Mouse (Mus musculus): Measurements from ENCODE around the gene Iqca. TPM values are rescaled to one million over a fixed set of nuclear protein-coding genes. Genes with fewer than 3 reads are reported as not detected.

The Iqca gene
- total RNA-seq, 2 experiments from 2014 or later = not detected

GRCm38 (mm10) chr1:90153787-90154186 lies 586 bp upstream of the Iqca start:
- no peak for ATAC-seq (replicated peaks; ENCODE audit: low FRiP score, poor library complexity, severe bottlenecking)

DNA sequence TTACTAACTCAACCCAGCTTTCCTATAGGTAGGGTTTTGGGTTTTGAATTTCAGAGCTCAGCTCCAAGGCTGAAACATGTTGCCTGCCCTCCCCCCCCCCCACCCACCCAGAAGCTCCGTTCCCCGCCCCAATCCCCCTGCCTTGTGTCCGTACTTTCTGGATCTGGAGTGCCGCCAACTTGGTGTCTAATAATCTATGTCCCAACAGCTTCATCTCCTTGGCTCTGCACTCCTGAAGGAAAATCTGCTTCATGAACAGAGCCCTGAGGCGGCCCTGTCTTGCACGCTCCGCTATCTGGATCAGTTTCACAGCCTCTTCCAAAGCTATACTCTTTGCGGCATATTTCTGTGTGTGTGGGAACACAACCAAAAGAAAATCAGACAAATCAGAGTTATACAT lies 13.5 kb downstream of the Iqca start:
- no peak for ATAC-seq (replicated peaks; ENCODE audit: low FRiP score, poor library complexity, severe bottlenecking)

GRCm38 (mm10) chr1:90132402-90132801 lies 20.8 kb downstream of the Iqca start:
- ATAC-seq (replicated peaks; ENCODE audit: low FRiP score, poor library complexity, severe bottlenecking) = no peak

- ATAC-seq (replicated peaks; ENCODE audit: low FRiP score, poor library complexity, severe bottlenecking) = no peak
Measured at GRCm38 (mm10) chr1:90131982-90132381, 21.2 kb downstream of the Iqca start.

DNA sequence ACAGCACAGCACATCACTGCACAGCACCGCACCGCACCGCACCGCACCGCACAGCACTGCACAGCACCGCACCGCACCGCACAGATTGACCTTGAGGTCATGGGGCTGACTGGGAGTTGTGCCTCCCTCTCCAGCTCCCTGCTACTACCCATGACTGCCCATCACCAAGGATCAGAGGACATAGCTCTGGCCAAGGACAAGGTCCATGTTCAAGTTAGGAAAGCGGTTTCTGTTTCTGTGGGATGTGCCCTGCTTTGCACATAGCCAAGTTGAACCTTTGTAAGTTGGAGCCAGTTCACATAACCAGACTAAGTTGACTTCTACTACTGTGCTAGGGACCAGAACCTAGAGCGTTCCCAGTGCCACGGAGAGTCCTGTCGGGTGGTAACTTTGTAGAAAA lies 28.6 kb downstream of the Iqca start:
- ATAC-seq (replicated peaks; ENCODE audit: low FRiP score, poor library complexity, severe bottlenecking) = no peak

DNA sequence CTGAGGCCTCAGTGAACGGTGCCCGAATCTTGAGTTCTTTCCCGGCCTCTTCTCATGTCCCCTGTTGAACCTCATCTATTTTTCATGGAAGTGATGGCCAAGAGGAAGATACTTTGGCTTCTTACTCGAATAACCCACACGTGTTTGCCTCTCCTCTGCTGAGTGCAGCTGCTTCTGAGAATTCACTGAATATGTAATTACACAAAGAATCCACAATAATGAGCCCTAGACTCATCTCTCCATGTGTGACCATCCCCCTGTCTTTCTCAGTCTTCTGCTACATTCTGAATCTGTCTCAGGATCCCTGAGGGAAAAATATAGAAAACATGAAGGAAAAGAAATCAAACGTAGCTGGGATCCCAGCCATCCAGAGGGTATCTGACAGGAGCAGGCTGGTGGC lies 32.5 kb downstream of the Iqca start:
- ATAC-seq (replicated peaks; ENCODE audit: low FRiP score, poor library complexity, severe bottlenecking) = no peak

DNA sequence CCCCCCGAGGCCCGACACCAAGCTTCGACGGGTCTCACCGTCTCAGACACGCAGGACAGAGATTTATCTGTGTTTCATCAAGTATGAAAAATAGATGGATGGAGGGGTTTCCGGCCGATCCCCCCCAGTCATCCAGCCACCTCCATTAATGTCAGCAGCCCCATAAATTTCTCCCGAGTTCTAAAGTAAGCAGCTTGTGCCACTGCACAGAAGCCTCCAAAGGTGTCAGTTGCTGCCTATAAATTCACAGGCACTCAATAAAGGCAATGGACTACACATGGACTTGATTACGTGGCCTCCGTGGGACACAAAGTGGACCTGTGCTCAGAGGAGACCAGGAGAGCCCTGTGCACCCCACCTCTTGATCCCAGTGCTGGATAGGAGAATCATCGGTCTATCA lies 34.0 kb downstream of the Iqca start:
- ATAC-seq (replicated peaks; ENCODE audit: low FRiP score, poor library complexity, severe bottlenecking) = no peak

- no peak for ATAC-seq (replicated peaks; ENCODE audit: low FRiP score, poor library complexity, severe bottlenecking)
Measured at GRCm38 (mm10) chr1:90117207-90117606, 36.0 kb downstream of the Iqca start.

GRCm38 (mm10) chr1:90114586-90114985 lies 38.6 kb downstream of the Iqca start:
- no peak for ATAC-seq (replicated peaks; ENCODE audit: low FRiP score, poor library complexity, severe bottlenecking)

- no peak for ATAC-seq (replicated peaks; ENCODE audit: low FRiP score, poor library complexity, severe bottlenecking)
Measured at GRCm38 (mm10) chr1:90113655-90114244, 39.5 kb downstream of the Iqca start.

GRCm38 (mm10) chr1:90112669-90113068 lies 40.5 kb downstream of the Iqca start:
- ATAC-seq (replicated peaks; ENCODE audit: low FRiP score, poor library complexity, severe bottlenecking) = no peak

DNA sequence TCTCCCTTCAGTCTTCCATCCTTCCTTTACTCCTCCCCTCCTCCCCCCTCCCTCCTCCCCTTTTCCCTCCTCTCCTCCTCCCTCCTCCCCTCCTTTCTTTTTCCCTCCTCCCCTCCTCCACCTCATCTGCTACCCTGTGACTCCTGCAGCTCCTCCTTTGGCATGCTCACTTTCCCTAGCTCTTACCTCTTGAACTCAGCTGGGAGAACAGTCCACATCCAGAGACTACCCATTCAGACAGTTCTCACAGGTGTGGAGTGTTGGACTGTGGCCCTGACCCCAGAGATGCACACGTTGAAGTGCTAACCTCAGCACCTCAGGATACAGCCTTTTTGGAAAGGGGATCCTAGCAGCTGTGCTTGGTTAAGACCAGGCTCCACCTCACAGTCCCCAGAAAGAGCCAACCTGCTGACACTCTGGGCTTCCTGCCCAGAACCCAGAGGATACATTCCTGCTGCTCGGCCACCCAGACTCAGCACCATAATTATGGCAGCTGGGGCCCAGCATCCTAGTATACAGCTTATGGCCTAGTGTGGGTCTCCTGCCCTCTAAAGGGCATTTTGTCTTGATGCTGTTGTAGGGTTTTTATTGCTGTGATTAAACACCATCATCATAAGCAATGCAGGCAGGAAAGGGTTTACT lies 41.9 kb downstream of the Iqca start:
- 0 out of 2 replicates have a peak, but pooled peaks have one; percentile 25 for ATAC-seq (replicated peaks; ENCODE audit: low FRiP score, poor library complexity, severe bottlenecking)

- ATAC-seq (replicated peaks; ENCODE audit: low FRiP score, poor library complexity, severe bottlenecking) = no peak
Measured at GRCm38 (mm10) chr1:90103896-90104487, 49.2 kb downstream of the Iqca start.

DNA sequence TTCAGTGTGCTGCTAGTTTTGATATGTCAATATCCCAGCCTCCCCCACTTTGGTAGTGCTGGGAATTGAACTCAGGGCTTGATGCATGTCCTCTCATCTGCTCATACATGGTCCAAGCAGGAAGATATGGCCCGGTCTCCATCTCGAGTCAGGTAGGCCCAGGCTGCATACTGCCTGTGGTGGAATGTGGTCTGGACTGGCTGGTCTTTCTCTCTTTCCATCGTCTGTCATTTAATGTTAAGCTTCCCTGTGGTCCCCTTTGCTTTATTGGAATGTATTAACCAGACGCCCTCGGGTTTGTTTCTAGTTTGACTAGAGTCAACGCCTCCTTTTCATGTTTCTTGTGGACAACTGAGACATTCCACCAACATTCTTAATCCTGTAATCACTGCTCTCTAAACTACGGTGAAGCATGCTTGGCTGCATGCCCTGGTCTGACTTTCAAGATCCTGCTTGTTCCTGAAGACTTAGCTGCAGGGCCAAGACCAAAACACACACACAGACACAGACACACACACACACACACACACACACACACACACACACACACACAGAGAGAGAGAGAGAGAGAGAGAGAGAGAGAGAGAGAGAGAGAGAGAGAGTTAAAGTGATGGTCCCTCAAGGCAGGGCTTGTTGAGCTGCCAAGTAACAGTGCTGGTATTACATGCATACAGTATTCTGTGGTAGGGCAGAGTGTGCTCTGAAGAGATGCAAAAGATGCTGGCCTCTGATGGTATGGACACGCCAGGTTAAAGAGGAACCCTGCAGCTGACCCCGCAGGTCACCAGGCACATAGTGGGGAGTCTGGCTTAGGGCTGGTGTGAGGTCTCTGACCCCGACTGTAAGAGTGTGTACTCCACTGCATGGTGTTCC lies 52.6 kb downstream of the Iqca start:
- no peak for ATAC-seq (replicated peaks; ENCODE audit: low FRiP score, poor library complexity, severe bottlenecking)

DNA sequence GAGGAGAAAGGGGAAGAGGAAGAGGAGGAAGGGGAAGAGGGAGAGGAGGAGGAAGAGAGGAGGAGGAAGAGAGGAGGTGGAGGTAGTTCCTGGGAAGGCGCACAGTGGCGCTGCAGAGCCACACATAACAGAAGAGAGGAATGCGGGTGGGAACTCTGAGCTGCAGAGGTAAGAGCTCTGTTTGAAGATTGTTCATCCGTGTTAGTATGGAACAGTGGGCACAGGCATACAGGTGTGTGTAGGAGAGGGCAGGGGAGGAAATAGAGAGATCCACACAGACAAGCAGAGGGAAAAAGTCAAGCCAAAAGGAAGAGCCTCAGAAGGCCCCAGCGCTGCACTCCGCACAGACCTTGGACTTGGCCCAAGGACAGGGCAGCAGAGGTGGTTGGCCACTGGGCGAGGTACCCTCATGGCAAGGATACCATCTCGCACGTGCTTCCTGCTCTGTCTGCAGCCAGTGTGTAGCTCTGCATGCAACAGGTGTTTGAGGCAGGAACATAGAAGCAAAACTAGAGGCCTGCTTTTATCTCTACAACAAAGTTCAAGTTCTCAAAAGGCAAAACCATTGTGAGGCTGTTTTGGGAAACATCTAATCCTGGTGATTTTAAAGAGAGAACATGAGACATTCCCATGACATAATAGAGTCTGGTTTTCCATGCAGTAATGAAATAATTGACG lies 60.2 kb downstream of the Iqca start:
- ATAC-seq (replicated peaks; ENCODE audit: low FRiP score, poor library complexity, severe bottlenecking) = no peak

DNA sequence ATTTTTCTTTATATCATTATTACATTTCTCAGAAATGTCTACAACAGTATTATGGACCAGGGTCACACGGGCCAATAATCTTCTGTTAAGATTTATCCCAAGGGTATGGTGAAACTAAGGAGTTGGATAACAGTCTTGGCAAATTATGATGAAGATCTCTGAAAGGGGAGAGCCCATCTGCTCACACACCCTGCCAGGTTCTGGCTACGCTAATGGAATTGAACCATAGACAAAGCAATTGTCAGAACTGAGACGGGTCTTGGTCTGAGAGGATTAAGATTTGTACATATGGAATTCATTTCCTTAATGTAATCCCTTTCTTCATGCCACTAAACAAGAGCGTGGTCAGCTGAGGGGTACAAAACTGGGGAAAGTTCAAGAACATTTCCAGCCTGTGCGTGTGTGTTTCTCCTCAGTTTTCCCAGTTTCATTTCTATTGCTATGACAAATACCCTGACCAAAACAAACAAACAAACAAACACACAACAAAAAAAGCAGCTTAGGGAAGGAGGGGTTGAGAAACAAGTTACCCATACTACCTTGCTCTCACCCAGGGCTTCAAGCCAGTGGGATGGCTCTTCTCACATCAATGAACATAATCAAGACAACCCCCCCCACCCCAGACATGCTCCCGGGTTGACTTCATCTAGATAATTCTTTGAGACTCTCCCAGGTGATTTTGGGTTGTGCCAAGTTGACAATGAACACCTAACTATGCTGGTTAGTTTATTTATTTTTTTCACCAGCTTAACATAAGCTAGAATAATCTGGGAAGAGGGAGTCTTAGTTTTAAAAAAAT lies 64.8 kb downstream of the Iqca start:
- no peak for ATAC-seq (replicated peaks; ENCODE audit: low FRiP score, poor library complexity, severe bottlenecking)

DNA sequence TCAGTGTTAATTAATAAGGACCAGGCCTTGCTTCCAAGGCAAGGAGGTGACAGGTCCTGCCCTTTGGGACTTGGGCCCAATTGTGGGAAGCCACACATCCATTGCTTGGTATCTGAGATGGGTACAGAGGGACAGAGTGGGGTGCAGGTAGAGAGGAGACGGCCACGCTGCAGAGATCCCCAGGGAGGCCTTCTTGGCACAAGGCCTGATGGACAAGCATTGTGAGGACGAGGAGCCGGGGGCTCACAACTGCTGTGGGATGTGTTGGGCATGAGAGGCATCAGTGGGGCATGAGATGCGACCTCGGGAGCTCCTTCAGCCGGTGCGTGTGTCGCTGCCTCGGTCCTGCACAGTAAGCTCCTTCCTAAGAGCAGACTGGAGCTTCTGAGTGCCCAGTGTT lies 66.7 kb downstream of the Iqca start:
- ATAC-seq (replicated peaks; ENCODE audit: low FRiP score, poor library complexity, severe bottlenecking) = no peak; the same call in 1 of the 2 replicates

- no peak for ATAC-seq (replicated peaks; ENCODE audit: low FRiP score, poor library complexity, severe bottlenecking)
Measured at GRCm38 (mm10) chr1:90085526-90086157, 67.6 kb downstream of the Iqca start.

GRCm38 (mm10) chr1:90076291-90076690 lies 76.9 kb downstream of the Iqca start:
- no peak for ATAC-seq (replicated peaks; ENCODE audit: low FRiP score, poor library complexity, severe bottlenecking)
